Mouse (Mus musculus): ENCODE results near the gene Gm5478.
A peak's percentile ranks its signal among the peaks of the same experiment; 100 is the strongest.
"Not testable (repeated sequence)": the region's sequence is repeated elsewhere in the genome, so short reads cannot be mapped to it uniquely, and the experiment has no call there.

Gene Gm5478

DNA sequence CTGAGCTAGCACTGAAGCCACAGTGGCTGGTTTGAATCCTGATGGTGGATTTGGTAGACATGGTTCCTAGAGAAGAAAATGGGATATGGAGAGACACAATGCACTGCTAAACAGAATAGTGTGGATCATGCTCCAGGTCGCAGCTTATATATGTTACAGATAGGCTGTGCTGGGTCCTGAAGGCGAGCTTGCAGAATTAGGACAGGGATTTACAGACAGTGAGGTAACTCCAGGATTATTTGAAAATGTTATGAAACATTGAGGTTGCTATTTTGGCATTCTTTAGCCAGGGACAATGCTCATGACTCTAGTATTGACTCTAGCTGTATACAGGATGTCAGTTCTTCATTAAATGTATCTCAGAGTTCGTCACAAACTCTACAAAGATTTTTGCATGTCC is at the start of gene Gm5478:
Gene Gm5478 (minus strand): TSS at position 101 of the 400 bp plus-strand sequence.
- DNase-seq (ENCODE audit: low read depth, low spot score): no peak

GRCm38 (mm10) chr15:101694207-101694606 is 47.0 kb upstream of the Gm5478 start, which contains the start of gene Krt6a:
Krt6a (minus strand) TSS chr15:101694307.
- no peak for DNase-seq (ENCODE audit: low read depth, low spot score)

GRCm38 (mm10) chr15:101690460-101690859 is 43.3 kb upstream of the Gm5478 start:
- not testable (repeated sequence) for DNase-seq (ENCODE audit: low read depth, low spot score)

DNA sequence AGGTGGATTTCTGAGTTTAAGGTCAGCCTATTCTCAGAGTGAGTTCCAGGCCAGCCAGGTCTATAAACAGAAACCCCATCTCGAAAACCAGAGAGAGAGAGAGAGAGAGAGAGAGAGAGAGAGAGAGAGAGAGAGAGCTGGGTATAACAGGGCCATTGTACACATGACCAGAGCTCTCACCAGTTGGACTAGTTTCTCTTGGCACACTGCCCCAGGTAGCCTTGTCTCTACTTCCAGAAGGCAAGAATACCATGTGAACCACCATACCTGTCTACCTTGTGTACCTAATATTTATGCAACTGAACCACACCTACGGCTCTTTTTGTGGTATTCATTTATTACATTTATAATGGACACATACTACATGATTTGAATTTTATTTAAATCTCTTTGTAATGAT is 41.0 kb upstream of the Gm5478 start:
- no peak for DNase-seq (ENCODE audit: low read depth, low spot score)

DNA sequence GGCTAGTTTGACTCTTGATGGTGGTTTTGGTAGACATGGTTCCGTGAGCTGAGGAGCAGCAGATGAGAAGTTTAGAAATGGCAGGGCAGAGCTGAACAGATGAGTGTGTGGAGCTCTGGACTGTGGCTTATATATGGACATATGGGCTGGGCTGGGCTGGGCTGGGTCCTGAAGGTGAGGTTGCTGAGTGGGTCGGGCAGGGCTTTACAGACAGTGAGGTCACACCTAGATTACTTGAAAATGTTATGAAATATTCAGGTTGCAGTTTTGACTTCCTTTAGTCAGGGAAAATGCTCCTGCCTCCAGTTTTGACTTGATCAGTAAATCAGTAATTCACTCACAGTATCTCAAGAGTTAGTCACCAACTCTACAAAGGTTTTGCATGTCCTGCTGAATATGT is 33.0 kb upstream of the Gm5478 start, which contains the start of gene Krt6b:
Gene Krt6b (minus strand): TSS at position 101 of the 400 bp plus-strand sequence.
- no peak for DNase-seq (ENCODE audit: low read depth, low spot score)

DNA sequence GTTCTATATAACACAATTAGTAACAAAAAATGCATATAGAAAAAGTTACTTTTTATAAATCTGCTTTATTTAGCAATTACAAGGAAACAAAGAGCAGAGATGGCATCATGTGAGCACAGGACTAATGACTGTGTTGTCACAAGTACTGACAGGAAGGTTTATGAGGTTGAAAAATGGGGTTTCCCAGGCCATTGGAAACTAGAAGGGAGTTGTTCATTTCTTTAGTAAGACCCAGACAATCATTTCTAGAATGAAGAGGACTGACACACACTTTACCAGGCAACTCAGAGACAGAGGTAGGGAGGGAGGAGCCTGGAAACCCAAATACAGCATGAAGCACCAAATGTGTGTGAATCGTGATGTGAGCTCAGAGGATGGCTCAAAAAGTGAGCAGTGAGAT is 28.8 kb upstream of the Gm5478 start:
- no peak for DNase-seq (ENCODE audit: low read depth, low spot score)

DNA sequence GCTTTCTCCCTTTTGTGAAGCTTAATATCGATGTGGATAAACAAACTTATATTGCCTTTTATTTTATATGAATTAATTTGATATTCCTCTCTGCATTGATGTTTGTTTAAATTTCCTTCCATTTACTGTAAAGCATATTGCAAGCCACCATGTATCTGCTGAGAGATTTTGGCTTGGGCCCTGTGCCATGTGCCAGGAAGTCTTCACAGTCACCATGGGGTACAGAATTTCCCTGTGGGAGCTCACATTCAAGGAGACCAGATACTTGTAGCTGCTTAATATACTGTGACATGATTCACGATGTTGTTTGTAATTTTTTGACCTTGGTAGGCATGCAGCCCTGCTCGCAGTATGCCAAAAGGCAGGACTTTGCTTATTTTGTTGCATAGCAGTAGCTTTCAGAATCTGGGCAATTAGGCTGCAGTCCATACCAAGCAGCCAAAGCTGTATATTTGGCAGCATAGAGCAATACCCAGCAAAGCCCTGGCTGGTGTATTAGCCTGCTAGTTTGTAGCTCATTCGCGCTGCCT is 5.6 kb upstream of the Gm5478 start:
- no peak for DNase-seq (ENCODE audit: low read depth, low spot score)

- DNase-seq (ENCODE audit: low read depth, low spot score): no peak
These were observed 19.3 kb downstream of the Gm5478 start, which contains the start of gene Gm5414 for GRCm38 (mm10) chr15:101627884-101628283. Gm5414 (minus strand) TSS chr15:101628188.

DNA sequence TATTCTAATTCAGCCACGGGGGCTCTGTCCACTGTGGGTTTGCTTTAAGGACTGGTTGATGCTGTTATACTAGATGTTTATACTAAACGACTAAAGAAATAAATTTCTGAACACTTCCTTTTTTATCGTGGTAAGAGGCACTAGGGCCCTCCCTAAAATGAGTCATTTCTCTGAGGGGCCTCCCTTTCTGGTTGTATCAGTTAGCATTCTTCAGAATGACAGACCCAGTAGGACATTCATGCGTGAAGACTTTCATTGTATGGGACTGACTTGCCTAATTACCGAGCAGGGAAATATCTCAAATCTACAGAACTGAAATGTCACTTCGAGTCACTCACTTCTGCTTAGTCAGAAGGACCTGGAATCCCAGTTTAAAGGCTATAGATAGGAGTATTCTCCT is 48.1 kb downstream of the Gm5478 start:
- DNase-seq (ENCODE audit: low read depth, low spot score): peak; percentile 74

Measured in A20 (cell line).